Mouse (Mus musculus): ENCODE data around the gene Abt1.

Abt1 gene

DNA sequence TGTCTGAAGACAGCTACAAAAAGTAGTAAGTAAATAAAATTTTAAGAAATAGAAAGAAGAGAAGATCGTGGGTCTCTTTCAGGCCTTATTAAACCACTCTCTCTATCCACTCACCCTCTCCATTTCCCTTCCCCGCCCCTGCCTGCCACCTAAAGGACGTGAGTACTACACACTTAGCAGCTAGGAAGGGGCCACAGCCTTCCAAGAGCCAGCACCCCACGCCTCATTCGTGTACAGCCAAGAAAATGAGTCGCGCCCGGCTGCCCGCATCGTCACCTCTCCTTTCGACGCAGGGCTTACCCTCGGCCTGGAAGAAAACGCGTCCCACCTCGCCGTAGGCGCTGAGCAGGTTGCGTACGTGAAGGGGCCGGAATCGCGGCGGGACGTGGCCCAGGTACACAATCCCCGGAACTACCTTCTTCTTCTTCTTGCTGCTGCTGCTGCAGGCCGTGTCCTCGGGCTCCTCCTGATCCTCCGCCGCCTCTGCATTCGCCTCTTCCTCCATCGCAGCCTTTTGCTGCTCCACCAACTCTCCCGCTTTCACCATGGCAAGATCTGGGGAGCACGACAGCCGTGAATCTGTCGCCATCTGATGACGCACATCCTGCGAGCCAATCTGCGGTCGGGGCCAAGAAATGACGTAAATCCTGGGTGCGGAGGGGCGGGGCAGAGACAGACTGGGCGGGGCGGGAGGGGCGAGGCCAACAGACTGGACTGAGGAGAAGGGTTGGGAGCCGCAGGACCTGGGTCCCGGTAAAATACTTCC, at the start of gene Abt1:
Gene Abt1 (minus strand): TSS at position 581 of the 766 bp plus-strand sequence.
- DNase-seq, result peak; percentile 93

DNA sequence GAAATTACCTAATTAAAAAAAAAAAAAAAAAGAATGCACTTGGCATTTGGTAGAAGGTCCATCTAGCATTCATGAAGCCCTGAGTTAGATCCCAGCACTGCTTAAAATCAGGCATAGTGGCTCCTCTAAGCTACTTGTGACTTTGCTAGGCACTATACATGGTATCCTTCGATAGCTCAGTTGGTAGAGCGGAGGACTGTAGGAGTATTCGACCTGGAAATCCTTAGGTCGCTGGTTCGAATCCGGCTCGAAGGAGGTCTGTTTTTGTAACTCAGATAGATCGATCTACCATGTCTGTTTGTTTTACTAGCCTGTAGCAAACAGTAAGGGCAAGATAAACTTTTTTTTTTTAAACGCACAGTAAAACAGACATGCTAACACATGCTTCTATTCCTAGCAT, 43.2 kb upstream of the Abt1 start:
- peak; percentile 61 for DNase-seq

DNA sequence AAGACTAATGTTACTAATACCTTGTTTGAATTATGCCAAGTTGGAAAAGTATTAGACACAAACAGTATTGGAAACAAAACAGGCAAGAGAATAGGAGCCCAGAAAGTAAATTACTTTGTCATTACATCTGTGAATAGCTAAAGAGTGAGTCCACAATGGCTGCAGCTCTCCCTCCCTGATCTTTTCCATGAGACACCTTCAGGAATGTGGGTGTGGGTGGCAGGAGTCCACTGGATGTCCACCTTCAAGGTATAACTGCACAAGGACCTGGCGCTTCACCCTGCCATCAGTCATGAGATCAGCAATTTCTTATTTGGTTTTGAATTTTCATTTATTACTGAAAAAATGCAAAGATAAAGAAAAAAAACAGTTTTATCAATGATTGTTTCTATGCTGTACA, 42.6 kb upstream of the Abt1 start:
- no peak for DNase-seq

DNA sequence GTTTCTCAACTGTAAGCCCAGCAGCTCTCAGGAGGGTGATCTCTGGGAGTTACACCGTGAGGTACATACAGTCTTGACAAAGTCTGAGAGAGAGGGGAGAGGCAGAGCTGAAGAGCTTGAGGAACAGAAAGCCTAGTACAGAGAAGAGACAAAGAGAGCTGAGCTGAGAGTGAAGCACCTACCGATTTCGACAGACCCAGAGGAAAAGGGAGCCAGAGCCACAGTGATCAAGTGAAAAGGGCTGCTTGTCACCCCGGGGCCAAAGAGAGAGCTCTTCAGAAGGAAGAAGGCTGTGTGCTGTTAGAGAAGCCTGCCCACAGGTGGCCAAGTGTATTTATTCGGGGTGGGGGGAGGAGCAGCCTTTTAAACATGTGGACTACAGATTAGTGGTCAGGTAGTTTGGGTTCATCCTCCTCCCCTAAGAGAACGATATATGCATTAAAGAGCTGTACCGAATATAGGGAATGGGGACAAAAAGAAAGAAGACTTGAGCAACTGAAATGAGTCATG, 42.0 kb upstream of the Abt1 start, which contains the start of gene Btn1a1:
Gene Btn1a1 (minus strand): TSS at position 302 of the 510 bp plus-strand sequence.
- DNase-seq, result no peak

DNA sequence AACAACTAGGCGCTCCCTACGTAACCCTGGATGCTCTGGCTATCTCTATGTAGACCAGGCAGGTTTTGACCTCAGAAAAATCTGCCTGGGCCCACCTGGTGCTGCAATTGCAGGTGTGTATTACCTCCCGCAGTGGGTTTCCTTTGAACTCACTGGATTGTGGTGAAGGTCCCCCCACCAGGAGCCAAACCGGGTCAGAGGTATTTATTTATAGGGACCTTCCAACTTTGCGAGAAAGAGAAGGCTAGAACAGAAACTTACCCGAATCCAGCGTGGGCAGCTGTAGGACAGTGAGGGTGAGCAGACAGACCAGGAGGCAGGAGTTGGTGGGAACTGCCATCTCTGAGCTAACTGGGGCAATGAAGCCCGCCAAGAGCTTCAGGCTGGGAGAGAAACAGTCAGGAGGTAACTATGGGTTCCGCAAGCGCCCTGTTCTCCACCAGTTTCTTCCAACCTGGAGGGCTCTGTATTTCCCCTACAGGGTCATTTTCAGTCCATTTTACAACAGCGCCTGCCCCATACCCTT, 41.2 kb upstream of the Abt1 start:
- no peak for DNase-seq

DNA sequence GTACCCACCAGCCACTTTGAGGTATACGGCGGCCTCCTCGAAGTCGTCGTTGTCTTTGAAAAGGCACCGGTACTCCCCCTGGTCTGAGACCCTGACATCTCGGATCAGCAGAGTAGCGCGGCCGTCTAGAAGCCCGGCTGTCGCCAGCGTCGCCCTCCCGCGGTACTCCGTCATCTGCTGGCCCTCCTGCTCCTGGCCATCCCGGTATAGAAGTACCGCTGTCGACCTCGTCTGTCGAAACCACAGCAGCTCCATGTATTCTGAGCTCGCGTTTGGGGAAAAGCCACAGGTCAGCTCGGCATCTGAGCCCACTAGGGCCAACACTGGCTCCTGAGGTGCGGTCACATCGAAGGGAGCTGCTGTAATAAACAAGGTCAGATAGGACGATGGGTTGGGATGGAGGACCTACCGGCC, 40.6 kb upstream of the Abt1 start:
- peak; percentile 47 for DNase-seq

DNA sequence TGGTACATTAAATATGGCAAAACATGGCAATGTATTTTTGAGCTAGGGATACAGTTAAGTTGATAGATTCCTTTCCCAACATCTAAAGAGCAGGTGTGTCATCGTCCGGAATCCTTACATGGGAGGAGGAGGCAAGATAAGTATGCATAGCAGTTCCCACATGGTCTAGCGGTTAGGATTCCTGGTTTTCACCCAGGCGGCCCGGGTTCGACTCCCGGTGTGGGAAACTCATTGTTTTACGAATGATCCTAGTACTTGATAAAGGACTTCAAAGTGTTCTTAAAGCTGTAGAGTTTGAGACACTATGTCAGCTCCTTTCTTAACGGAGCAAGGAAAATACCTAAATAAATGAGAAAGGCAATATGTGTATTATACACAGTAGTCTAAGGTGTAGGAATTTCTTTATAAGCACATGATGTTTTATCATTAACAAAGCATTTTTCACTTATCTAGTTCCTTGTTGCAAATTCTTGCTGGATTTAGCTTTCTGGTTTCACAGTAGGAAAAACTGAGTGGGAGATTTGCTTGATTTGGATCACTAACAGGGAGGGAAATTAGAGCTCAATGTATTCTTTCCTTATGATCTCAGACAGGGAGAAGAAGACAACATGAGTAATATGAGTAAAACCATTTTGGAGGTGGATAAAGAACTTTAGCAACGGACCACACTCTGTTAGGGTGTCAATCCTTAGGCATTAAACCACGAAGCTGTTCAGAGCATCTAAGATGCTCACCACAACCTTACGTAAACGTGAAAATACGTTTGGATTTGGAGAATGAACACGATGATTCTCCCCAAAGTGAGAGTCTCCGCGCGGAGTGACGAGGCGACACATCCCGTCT, 39.9 kb upstream of the Abt1 start:
- peak; percentile 90 for DNase-seq

DNA sequence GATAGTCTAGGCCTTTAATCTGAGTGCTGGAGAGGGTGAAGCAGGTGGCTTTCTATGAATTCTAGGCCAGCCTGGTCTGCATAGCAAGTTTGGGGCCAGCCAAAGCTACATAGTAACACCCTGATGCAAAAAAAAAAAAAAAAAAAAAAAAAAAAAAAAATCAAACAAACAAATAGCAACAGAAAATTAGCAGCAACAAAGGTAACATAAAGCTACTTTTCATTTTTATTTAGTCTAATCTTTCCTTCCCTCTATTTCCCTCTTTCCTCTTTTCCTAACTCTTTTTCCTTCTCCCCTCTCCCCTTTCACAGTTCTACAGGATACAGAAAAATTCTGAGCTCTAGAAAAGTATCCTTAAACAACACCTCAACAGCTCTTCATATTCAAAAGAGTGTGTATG, 39.0 kb upstream of the Abt1 start:
- no peak for DNase-seq

DNA sequence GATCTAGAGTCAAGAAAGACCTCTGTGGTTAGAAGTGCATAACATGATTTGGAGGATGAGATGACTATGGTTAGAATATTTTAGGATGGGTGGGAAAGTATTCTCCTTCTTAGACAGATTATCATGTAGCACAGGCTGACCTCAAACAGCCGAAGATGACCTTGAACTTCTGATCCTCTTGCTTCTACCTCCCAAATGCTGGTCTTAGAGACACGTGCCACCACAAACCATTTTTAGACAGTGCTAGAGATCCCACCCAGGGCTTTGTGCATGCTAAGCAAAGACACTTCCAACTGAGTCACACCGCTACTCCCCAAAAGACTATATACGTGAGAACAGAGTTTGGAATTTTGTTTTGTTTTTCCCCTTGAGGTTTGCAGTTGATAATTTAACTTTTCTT, 38.4 kb upstream of the Abt1 start:
- DNase-seq, result no peak

DNA sequence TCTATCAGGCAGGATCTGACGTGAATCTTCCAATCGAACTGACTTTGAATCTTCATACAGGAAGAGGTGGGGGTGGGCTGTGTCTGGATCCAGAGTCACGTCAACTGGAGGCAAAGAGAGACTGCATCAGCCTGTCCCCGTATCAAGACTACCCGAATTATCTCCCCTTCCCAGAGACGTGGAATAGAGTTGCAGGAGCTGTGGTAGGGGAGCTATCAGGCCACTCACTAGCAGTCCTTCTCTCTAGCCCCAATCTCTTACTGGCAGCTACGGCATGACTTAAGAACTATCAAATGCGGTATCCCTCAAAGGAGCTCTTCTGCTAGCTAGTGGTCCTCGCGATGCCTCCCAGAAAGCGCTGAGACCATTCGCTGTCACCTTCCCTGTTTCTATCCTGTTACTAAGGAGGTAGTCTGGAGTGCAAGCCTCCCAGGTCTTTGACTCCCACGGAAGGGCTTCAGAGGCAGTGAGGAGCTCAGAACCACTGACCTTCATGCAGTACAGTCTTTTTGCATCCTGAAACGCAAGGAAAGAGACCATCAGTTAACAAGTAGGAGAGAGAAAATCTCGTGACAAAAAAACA, 35.7 kb upstream of the Abt1 start:
- DNase-seq, result no peak

DNA sequence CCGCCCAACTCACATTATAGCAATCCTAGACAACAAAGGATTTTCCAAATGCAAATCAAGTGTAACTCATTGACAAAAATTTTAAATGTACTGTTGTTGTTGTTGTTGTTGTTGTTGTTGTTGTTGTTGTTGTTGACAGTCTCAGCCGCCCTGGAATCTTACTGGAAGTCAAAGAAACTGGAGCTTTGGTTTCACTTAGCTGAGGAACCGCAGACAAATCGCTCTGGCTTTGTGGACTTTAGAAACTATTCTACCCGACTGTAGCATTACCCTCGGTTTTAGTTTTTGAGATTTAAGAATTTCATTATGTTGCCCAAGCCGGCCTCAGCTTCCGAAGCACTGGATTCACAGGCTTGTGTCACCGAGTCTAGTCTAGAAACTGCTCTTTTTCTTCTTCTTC, 30.3 kb upstream of the Abt1 start:
- no peak for DNase-seq

DNA sequence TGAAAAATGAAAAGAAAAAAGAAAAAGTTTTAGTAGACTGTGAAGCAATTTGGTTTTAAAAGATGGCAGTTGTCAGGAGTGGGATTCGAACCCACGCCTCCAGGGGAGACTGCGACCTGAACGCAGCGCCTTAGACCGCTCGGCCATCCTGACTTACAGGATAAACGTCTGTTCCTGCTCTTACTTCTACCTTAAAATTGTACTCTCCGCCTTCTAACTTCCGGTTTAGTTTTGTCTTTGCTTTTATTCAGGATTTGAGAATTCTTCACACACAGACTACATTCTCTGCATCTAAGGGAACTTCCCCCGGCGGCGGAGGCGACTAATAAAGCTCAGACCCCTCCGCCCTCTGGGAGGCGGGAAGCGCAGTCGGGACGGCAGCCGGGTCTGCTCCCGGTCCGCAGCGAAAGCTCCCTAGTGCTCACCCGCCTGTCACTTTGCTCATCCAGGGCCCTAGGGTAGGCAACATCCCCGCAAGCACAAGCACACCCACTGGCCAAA, 29.7 kb upstream of the Abt1 start:
- DNase-seq, result peak; percentile 84

DNA sequence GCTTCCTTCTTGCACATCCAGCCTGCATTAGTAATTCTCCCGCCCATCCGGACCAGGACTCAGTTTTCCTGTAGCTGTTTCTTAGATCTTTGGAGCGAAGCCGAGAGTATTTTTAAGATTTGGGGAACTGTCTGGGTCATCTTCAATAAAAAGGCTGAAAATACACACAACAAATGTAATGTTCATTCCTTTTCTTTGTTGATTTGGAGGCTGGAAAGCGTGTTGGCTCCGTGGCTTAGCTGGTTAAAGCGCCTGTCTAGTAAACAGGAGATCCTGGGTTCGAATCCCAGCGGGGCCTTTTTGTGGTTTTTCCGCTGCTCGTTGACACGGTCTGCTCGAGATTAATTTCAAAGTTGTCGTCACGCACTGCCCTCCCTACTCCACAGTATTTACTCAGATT, 26.7 kb upstream of the Abt1 start:
- peak; percentile 92 for DNase-seq

DNA sequence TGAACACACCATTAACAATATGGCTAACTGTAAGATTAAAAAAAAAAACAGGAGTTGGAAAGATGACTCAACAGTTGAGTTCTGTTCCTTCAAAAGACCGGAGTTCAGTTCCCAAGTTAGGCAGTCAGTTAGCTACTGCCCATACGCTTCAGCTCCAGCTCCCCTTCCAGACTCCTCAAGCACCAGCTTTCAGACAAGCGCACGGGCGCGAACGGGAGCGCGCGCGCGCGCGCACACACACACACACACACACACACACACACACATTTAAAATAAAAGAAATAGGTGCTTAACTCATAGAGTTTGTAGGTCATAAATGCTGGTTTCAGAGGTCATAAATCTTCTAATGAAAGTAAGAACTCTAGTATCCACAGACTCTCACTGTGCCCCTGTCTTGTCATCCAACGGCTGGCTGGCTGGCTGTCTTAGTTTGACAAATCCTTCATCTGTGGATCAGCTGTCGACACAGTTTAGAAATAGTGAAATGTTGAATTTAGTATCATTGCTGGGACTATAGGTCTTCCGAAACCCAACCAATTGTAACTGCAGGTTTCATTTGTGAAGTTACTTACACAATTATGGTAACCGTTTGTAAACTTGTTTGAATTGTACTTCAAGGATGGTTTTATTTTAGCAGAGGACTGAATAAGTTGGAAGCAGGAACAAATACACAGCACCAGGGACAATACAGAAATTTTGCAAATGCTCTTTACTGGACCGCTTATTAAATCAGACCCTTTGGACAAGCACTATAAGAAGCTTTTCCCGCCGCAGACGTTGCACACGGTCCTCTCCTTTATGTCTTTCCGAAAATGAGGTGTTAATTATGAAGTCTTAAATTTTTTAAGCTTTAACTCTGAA, 25.8 kb upstream of the Abt1 start:
- DNase-seq, result no peak

DNA sequence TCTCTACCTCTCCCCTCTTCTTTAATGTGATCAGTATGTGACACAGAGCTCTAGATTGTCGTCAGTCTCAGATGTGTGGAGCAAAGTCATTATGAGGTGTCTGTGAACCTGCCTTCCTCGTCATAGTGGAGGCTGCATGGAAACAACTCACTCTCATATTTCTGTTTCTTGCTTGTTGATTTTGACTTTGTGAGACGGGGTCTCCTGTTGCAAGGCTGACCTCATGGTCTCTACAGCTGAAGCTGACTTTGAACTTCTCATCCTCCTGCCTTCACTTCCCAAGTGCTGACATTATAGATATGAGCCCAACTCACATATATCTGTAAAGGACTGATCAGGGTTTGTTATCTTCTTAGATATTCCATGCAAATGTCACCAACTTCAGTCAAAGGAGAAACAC, 25.1 kb upstream of the Abt1 start:
- no peak for DNase-seq

DNA sequence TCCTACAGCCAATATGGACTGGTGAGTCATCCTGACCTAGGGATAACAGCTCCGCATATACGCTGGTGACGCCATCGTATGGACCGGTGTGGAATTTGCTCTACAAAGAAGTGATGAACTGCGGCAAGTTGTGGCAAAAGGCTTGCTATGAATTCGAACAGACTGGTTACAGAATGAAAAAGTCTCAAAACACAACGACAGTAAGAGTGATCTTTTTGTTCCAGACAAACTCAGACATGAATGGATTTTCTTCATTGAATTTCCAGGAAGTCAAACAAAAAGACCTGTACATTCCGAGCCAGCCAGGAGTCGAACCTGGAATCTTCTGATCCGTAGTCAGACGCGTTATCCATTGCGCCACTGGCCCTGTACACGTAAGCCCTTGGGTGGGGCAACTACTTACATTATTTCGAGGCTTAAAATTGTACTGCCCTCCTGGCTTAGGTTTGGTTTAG, 22.9 kb upstream of the Abt1 start:
- DNase-seq, result peak; percentile 92

DNA sequence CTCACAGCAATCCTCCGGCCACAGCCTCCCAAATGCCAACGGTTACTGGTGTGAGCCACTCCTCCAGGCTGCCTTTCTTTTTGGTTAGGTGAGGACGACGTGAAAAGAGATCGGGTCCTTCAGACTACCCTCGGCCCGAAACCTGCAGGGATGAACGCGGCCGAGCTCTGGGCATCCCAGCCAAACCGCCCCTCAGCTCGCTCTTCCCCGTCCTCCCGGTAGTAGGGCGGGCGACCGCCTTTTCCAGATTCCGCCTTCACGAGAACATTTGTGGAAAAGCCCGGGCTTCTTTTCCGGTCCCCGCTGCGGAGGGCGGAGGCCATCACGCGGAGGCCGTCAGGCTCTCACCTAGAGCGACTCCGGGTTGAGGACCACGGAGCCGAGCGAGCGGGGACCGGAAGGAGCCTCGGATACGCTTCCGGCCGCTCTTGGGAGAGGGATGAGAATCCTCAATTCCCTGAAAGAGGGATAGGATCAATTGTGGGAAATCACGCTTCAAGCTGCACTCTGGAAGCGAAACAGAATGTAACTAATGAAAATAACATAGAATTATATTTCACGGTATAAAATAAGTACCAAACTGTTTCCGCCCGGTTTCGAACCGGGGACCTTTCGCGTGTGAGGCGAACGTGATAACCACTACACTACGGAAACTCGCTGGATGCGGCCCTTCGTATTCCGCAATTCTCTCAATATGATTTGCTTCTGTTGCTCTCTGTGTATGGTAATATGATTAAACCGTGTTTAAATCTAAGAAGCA, 22.1 kb upstream of the Abt1 start:
- DNase-seq, result peak; percentile 95

DNA sequence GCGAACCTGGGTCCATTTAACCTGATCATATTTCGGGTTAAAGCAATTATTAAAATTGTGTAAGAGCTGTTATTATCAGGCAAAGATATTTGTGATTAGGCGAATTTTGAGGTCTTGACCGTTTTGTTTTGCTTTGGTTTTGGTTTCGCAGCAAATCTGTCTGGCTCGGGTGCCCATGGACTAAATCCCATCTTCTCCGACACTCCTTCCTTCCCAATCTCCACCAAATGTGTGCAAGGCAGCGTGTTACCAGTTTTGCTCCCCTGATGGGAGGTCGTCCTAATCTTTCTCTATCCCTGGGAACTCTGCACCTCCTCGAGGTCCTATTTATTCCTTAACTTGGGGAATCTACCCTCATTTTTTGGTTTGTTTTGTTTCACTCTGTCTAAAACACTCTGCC, 21.5 kb upstream of the Abt1 start:
- DNase-seq, result no peak

DNA sequence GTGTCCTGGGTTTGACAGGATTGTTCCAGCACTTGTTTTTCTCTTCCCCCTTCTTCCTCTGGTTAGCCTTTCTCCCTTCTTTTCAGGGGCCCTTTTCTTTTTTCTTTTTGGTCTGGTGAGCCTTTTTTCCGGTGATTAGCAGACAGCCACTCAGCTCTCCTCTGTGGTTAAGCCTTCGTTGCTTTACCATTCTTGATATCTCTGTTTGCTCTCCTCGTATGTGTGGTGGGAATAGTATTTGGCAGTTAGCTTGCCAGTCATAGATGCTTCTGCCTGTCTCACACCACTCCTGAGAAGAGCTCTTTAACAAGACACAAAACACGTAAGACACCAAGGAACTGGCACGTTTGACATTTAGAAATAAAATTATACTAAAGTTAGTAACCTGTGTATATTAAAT, 20.8 kb upstream of the Abt1 start:
- no peak for DNase-seq

DNA sequence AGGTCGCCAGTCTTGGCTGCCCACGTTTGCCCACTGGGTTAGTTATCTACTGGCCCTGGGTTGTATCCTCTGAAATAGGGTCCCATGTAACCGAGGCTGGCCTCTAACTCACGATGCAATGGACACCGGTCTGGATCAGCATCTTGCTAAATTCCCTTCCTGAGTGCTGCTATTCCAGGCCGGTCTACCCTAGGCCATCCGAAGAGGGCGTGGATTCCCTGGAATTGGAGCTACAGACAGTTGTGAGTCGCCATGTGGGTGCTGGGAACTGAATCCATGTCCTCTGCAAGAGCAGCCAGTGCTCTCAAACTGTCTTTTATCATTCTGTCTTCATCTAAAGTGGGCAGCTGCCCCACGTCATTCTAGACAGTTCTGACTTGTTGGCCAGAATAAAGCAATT, 16.2 kb upstream of the Abt1 start:
- DNase-seq, result no peak

DNA sequence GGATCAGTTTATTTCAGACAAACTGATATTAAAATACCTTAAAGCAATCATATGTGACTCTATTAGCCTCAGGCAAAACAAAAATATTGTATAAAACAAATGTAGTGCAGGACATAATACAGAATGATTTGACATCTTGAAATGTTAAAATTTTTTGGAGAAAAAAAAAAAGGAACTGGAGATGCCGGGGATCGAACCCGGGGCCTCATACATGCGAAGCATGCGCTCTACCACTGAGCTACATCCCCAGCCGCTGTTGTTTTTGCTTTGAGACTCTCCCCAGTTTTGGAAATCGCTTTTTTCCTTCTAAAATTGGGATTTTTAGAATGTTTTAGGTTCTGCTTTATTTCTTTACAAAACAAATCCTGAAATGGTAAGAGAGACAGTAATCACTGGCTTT, 14.9 kb upstream of the Abt1 start:
- DNase-seq, result peak; percentile 72

Data from cerebellum, adult 8-10 months (tissue).